Mouse (Mus musculus) liver, adult (tissue): Measurements from ENCODE around the gene E130308A19Rik.

Experiments used
- GATA4 ChIP-seq: IDR thresholded peaks from 2 replicates; pipeline ENCODE4 v1.6.1; 2014; ENCODE audit warnings: mild to moderate bottlenecking, low read length; ENCODE audit not compliant: insufficient replicate concordance

The E130308A19Rik gene

GRCm38 (mm10) chr4:59625998-59626910 is at the start of gene E130308A19Rik:
Gene E130308A19Rik, plus strand, starts transcription at chr4:59626211.
- TF ChIP-seq GATA4 = no peak

GRCm38 (mm10) chr4:59580495-59581281 is 45.3 kb upstream of the E130308A19Rik start:
- no peak for TF ChIP-seq GATA4

DNA sequence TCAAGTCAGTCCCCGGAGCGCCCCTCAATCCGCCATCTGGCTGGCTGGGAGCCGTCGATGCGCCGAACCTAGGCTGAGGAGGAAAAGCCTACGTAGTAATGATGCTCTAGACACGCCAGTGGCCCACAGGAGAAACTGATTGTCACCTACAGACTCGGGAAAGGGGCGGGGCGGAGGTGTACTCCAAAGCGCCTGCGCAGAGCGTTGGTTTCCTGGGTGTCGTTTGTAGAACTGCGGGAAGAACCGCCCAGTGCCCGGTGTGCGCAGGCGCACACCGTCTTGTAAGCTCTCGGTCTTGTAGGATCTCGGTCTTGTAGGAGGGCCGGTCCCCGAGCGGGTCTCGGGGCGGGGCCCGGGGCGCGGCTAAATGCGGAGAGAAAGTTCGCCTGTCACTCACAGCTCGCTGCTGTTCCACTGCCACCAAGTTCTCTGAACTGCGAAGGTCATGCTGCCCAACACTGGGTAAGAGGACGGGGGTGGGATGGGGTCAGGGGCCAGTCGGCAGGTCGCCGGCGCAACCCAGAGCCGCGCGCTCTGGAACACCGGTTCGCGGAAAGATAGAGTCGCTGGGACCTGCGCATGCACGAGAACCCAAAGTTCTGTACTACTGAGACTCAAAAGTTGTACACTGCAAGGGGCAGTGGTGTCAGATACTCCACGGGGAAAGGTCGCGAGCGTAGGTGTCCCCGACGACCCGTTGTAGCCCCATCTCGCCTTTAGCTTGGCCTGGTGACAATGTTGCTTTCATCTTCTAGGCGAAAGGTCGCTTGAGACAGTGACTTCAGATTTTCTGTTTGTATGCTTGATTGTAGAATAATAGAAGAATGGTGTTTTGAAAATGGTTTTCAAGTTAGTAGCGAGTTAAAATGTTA is 44.5 kb upstream of the E130308A19Rik start, which contains the start of gene Hsdl2:
TSS of gene Hsdl2 (plus strand) at position 250 of the 872 bp plus-strand sequence.
- peak; percentile 38; the same call in 1 of the 2 replicates for TF ChIP-seq GATA4

- no peak for TF ChIP-seq GATA4
Measured at GRCm38 (mm10) chr4:59582186-59582585, 43.8 kb upstream of the E130308A19Rik start.

DNA sequence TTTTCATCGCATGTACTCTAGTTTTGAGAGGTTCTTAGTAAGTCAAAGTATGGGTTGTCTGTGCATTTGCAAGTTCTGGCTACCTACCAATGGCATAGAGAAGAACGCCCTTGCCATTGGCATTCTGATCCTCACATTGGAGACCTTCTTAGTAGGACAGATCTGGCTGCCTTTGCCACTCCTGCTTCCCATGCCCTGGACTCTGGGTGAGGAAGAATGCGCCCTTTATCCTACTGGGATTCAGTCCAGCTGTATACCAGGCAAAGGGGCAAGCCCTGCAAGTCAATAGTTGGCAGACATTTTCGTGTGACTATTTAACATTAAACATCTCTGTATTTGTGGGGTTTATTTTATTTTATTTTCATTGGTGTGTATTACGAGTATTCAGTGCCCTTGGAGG is 40.9 kb upstream of the E130308A19Rik start:
- no peak for TF ChIP-seq GATA4

DNA sequence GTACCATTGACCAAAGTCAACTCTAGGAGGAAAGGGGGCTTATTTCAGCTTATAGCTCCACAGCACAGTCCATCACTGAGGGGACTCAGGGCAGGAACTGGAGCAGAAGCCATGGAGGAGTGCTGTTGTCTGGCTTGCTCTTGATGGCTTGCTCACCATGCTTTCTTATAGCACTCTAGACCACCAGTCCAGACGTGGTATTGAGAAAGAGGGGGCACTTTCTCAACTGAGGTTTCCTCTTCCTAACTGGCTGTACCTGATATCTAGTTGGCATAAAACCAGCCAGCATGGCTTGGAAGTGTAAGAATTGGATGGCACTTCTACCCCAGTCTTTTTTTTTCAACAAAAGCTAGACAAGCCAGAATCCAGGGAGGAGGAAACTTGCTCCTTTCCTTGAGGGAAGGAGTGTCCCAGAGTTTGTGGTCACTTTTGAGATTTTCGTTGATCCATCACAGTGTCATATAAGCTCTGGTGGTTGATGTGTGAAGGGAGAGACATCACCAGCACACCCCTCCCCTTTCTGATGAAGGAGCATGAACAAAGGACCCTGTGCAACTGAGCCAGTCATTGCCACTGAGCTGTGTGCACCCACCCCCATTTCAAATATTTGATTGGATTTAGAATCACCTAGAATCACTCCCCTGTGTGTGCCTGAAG is 38.7 kb upstream of the E130308A19Rik start:
- TF ChIP-seq GATA4 = no peak

DNA sequence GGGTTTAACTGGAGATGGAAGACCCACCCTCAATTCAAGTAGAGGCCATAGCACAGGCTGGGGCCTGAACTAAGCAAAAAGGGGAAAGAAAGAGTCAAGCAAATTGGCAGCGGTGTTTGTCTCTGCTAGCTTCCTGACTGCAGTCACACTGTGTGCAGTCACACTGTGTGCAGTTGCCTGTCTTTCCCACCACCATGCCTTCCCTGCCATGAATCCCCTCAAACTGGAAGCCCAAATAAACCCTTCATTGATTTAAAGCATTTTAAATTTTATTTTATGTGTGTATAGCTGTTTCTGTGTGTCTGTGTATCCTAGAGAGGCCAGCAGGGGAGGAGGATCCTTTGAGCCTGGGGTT is 38.2 kb upstream of the E130308A19Rik start:
- no peak for TF ChIP-seq GATA4

DNA sequence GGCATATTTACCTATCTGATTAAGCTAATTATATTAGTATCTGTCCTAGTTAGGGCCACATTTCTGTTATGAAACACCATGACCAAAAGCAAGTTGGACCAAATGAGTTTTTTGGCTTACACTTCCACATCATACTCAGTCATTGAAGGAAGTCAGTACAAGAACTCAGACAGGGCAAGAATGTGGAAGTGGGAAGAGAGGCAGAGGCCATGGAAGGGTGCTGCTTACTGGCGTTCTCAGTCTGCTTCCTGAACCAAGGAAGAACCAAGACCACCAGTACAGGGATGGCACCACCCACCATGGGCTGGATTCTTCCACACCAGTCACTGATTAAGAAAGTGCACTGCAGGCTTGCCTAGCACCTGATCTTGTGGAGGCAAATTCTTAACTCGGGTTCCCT is 31.4 kb upstream of the E130308A19Rik start:
- no peak for TF ChIP-seq GATA4

DNA sequence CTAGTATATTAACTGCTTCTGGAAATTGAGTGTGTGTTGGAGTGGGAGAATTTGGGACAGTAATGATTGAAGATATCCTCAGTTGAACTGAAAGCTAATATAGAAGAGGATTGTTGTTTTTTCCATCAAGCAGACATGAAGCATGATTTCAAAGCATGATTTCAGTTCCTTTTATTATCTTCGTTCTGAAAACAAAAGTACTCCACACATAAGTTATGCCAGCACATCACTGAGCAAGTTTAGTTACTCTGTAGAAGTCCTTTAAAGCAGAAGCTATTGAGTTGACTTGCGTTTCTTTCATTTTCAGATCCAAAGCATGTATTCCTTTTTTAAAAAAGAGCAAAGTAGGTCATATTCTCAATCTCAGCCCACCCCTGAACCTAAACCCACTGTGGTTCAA is 29.5 kb upstream of the E130308A19Rik start:
- TF ChIP-seq GATA4 = no peak

GRCm38 (mm10) chr4:59602704-59603103 is 23.3 kb upstream of the E130308A19Rik start:
- TF ChIP-seq GATA4 = no peak

GRCm38 (mm10) chr4:59604892-59605291 is 21.1 kb upstream of the E130308A19Rik start:
- TF ChIP-seq GATA4 = no peak

GRCm38 (mm10) chr4:59605501-59605900 is 20.5 kb upstream of the E130308A19Rik start:
- no peak for TF ChIP-seq GATA4

- no peak for TF ChIP-seq GATA4
Measured at GRCm38 (mm10) chr4:59610411-59610810, 15.6 kb upstream of the E130308A19Rik start.

DNA sequence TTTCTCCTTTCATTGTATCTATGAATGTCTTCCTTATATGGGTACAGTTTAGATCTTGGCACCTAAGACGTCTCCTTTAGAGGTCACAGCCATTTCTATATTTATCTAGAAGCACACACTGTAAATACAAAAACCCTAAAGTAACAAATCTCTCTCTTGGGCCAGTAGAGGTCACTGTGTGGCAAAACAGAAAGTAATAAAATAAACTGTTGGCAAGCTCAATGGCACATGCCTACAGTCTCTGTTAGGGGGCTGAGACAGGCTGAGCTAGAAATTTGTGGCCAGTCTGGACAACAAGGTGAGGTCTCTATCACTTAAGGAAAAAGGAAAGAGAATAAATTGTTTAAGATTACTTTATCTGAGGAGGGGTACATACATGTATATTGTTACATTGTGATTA is 11.0 kb upstream of the E130308A19Rik start:
- no peak for TF ChIP-seq GATA4

- TF ChIP-seq GATA4 = no peak
Measured at GRCm38 (mm10) chr4:59619611-59620245, 6.3 kb upstream of the E130308A19Rik start.

DNA sequence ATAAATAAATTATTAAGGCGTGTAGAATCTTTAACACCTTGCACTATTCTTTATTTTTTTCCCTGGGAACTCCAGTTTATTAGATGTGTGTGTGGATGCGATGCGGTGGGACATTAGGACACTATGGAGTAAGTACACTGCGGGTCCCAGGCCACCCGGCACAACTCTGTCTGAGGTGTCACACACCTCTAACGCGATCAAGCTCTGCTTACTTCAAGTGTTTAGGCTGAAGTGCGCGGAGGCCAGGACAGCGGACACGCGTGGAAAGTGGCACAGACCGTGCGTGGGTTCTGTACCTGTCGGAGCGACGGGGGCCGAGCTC is 374 bp upstream of the E130308A19Rik start:
- TF ChIP-seq GATA4 = no peak
